Mouse (Mus musculus): Measurements from ENCODE around the gene Sh3bp5.
A peak's percentile ranks its signal among the peaks of the same experiment; 100 is the strongest.
"Not testable (repeated sequence)": the region's sequence is repeated elsewhere in the genome, so short reads cannot be mapped to it uniquely, and the experiment has no call there.

Sh3bp5 gene

DNA sequence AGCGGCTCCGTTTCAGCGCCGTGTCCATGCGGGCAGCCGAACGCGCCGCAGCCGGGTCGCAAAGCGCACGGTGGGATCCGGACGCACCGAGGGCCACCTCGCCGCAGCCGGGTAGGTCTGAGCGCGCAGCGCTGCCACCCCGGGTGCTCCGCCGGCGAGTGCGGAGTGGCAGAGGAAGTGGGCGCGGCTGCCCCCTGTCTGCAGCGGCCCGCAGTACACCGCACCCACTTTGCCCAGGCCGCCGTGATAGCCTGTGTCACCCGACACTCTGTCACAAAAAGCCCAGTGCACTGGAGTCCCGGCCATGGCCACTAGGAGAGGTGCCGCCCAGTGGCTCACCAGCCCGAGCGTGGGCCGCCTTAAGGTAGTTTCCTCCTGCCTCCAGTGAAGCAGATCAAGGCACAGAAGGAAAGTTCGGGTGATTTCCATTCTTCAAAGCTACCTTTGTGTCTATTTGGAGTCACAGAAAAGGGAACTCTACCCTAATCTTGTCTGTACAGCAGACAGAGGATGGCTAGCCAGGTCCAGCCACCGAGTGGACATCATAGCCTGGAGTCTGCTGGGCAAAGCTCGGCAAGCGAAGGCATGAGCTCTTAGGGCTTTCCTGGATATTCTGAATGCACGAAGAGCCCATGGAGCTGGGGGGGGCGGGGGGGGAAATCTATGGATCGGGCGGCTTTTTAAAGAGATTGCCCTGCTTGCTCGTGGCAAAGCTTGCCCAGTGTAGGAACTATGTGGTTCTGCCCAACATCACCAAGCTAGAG, at the start of gene Sh3bp5:
Sh3bp5 (minus strand) TSS at position 149 of the 764 bp plus-strand sequence.
- no peak for DNase-seq (ENCODE audit: extremely low read depth, low read depth, low spot score)

- no peak for DNase-seq (ENCODE audit: extremely low read depth, low read depth, low spot score)
These were observed 46.5 kb upstream of the Sh3bp5 start for GRCm38 (mm10) chr14:31482417-31482816.

GRCm38 (mm10) chr14:31473297-31473696, 37.4 kb upstream of the Sh3bp5 start:
- no peak for DNase-seq (ENCODE audit: extremely low read depth, low read depth, low spot score)

DNA sequence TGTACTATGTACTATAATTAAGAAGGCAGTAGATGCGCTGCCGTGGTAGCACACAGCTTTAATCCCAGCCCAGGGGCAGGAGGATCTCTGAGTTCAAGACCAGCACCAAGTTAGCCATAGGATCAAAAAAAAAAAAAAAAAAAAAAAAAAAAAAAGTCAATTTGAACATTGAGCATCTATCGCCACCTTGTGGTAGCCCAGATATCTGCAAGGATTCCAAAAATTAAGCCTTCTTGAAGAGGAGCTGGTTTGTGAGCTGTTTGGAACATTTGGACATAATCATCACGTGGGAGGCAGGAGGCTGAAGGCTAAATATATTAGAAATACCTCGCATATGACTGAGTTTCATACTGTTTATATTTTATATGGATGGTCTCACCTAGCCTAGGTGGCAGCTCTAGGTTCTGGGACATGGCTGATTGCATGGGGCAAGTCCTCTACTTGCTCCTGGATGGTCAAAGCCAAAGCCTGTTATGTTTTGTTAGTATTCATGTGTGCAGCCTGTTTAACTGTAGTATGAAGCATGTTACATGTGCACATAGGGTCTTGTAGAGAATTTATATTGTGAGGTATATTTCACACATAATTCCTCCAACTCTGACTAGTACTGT, 36.7 kb upstream of the Sh3bp5 start:
- no peak for DNase-seq (ENCODE audit: extremely low read depth, low read depth, low spot score)

GRCm38 (mm10) chr14:31469711-31470110, 33.8 kb upstream of the Sh3bp5 start:
- no peak for DNase-seq (ENCODE audit: extremely low read depth, low read depth, low spot score)

GRCm38 (mm10) chr14:31464176-31464575, 28.3 kb upstream of the Sh3bp5 start:
- DNase-seq (ENCODE audit: extremely low read depth, low read depth, low spot score) = no peak

- DNase-seq (ENCODE audit: extremely low read depth, low read depth, low spot score) = no peak
These were observed 27.0 kb upstream of the Sh3bp5 start for GRCm38 (mm10) chr14:31462886-31463285.

- DNase-seq (ENCODE audit: extremely low read depth, low read depth, low spot score) = not testable (repeated sequence)
These were observed 26.3 kb upstream of the Sh3bp5 start for GRCm38 (mm10) chr14:31462226-31462625.

- peak; percentile 34 for DNase-seq (ENCODE audit: extremely low read depth, low read depth, low spot score)
These were observed 22.1 kb upstream of the Sh3bp5 start for GRCm38 (mm10) chr14:31458006-31458405.

DNA sequence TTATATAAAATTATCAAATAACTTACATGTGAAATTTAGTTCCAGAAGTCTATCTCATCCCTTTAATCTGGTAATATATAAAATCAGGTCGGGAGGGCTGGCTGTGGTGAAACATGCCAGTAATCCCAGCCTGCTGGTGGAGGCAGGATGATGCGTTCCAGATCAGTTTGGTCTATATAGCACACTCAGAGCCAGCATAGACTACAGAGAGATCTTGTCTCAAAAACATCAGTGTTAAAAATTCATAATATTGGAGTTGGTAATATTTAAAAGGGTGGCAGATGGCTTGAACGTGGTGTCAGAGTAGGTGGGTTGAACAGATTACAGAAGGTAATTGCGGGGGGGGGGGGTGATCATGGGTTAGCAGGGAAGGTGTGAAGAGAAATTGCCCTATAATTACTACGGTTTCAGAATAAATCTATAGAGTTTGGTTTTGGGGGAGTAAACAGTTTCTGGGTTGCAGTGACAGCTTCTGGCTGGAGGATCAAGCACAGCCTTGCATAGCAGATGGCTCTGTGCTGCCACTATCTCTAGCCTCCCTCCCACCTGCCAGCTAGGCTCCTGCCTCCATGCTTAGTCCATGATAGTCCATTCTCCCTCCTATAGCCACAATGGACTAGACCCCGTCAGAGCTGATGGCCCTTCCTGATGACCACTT, 20.3 kb upstream of the Sh3bp5 start:
- no peak for DNase-seq (ENCODE audit: extremely low read depth, low read depth, low spot score)

- DNase-seq (ENCODE audit: extremely low read depth, low read depth, low spot score) = no peak
These were observed 19.1 kb upstream of the Sh3bp5 start for GRCm38 (mm10) chr14:31454849-31455566.

DNA sequence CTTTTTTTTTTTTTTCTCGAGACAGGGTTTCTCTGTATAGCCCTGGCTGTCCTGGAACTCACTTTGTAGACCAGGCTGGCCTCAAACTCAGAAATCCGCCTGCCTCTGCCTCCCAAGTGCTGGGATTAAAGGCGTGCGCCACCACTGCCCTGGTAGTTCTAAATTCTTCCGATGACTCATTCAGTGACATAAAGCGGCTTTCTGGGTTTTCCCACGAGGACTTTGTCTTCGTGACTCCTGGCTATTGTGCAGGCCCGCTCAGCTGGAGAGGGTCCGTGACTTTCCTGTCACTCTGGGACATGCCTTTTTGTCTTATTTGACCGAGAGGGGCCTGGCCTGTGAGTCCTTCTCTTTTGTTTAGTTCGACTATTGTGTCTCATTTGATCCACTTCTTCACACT, 18.1 kb upstream of the Sh3bp5 start:
- not testable (repeated sequence) for DNase-seq (ENCODE audit: extremely low read depth, low read depth, low spot score)

- no peak for DNase-seq (ENCODE audit: extremely low read depth, low read depth, low spot score)
These were observed 13.1 kb upstream of the Sh3bp5 start for GRCm38 (mm10) chr14:31448994-31449393.

- DNase-seq (ENCODE audit: extremely low read depth, low read depth, low spot score) = no peak
These were observed 7.7 kb upstream of the Sh3bp5 start for GRCm38 (mm10) chr14:31443616-31444015.

DNA sequence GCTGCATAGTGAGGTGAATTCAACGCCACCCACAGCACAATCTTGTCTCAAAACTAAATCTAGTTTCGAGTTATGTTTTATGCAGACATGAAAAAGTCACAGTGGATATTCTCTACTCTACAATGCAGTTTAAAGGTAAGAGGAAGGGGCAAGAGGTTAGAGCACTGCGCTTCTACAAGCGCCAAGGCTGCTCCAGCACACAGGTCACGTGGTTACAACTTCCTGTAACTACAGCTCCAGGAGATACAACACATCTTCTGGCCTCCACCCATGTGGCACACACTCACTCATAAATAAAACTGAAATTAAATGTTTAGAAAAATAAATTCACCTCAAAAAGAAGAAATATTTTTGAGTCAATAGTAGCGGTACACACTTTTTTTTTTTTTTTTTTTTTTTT, 4.8 kb upstream of the Sh3bp5 start:
- DNase-seq (ENCODE audit: extremely low read depth, low read depth, low spot score) = no peak

GRCm38 (mm10) chr14:31440230-31440629, 4.4 kb upstream of the Sh3bp5 start:
- DNase-seq (ENCODE audit: extremely low read depth, low read depth, low spot score) = no peak

DNA sequence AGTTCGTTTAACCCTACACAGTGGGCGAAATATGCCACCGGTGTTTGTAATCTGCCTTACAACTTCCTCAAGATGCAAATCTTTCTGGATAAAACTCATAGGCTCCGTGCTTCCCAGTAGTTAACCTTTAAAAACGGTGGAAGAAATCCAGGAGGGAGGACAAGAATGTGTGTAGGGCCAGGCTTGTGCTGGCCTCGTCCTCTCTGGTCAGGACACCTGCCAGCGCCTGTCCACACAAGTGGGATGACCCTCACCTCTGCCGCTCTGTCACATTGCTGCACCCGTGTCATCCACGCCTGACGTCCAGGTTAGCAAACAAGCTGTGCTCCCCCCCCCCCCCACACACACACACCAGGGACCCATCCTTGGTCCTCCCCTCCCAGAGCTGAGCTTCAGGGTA, 3.4 kb upstream of the Sh3bp5 start:
- no peak for DNase-seq (ENCODE audit: extremely low read depth, low read depth, low spot score)

DNA sequence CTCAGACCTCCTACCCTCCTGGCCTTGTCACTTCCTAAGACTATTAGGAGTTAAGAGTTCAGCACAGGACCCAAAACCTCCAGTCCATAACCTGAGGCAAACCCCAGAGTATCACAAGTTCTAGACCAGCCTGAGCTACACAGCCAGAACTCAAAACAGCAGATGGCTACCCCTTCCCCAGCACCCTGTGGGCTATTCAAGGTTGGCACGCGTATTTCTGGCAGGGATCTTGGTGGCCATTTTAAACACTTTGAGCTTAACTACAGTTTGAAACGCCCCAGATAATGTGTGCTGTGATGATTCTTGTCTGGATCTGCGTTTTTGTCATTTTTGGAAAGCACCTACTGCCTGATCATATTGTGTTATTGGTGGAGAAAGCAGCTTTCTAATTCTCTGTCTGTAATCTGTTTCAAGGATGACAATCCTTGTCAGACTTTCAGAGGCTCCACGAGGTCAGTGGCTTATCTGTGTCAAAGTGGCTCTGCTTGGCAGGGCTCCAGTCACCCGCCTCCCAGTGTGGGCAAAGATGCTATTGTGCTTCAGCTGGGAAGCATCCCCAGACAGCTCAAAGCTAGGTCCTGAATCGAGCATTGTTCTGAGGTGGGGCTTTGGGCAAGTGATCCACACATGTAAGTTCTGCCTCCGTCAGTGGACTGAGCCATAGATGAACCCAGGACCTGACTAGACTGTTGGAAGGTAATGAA, 2.1 kb upstream of the Sh3bp5 start:
- no peak for DNase-seq (ENCODE audit: extremely low read depth, low read depth, low spot score)

GRCm38 (mm10) chr14:31435018-31435915, 611 bp downstream of the Sh3bp5 start:
- DNase-seq (ENCODE audit: extremely low read depth, low read depth, low spot score) = no peak

DNA sequence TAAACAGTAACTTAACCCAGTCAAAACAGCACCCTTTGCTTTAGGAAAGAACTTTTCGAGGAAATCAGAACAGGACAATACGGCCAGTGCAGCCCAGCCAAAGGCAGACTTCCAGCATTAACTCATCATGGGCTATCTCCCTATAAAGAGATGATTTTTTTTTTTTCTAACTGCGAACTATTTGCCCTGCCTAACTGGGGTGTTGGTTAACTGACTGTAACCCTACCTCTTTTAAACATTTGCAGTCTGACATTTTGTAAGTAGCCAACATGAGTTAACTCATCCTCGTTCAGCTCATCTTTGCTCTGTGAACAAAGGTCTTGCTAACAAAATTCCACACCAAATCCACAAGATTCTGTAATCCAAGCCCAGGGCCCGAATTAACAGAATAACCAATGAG, 1.5 kb downstream of the Sh3bp5 start:
- DNase-seq (ENCODE audit: extremely low read depth, low read depth, low spot score) = no peak

All from fat pad, adult 2 months (tissue).